Mouse (Mus musculus): Measurements from ENCODE around the gene Vangl1. TPM values are rescaled to one million over a fixed set of nuclear protein-coding genes. Genes with fewer than 3 reads are reported as not detected.

Gene Vangl1
- polyA plus RNA-seq, 1 experiment from 2014 or later = 14.0 TPM

GRCm38 (mm10) chr3:102203131-102203530 is 1.4 kb downstream of the Vangl1 start:
- no peaks in the 10 kb centered on the region for H3K36me3 ChIP-seq (ENCODE audit: insufficient read depth, low read length)
- 20% methylated on average over 7 of the region's 7 CpGs for WGBS
- TF ChIP-seq CTCF (IDR thresholded peaks at IDR 0.05) = no peak
- TF ChIP-seq EP300 (IDR thresholded peaks at IDR 0.05) = no peak
- DNase-seq (ENCODE audit: low spot score) (no peak), ATAC-seq (no peak)
- peaks cover 3% of the 10 kb centered on the region; the same call in 1 of the 2 replicates for H3K4me1 ChIP-seq (ENCODE audit: insufficient read depth, low read depth, low read length)
- H3K9ac ChIP-seq (replicated peaks; ENCODE audit: low read depth) = peak overlapping the region; percentile 44; the same call in 1 of the 2 replicates
- H3K9me3 ChIP-seq (ENCODE audit: low read length) = no peaks in the 10 kb centered on the region
- H3K4me3 ChIP-seq (ENCODE audit: low read depth, low read length) = peak overlapping the region; percentile 73
- no peaks in the 10 kb centered on the region for H3K27me3 ChIP-seq (replicated peaks; ENCODE audit: insufficient read depth, low read length)
- H3K27ac ChIP-seq (ENCODE audit: low read length) = no peak overlapping the region
- H3K4me2 ChIP-seq (replicated peaks; ENCODE audit: low read depth, low read length) = peak overlapping the region; percentile 85

GRCm38 (mm10) chr3:102199991-102200390 is 4.5 kb downstream of the Vangl1 start:
- H3K9ac ChIP-seq (replicated peaks; ENCODE audit: low read depth) = no peak overlapping the region
- no peaks in the 10 kb centered on the region for H3K36me3 ChIP-seq (ENCODE audit: insufficient read depth, low read length)
- 43% methylated on average over 4 of the region's 4 CpGs for WGBS
- no peak overlapping the region for H3K27ac ChIP-seq (ENCODE audit: low read length)
- no peak for ATAC-seq
- no peaks in the 10 kb centered on the region for H3K27me3 ChIP-seq (replicated peaks; ENCODE audit: insufficient read depth, low read length)
- no peak overlapping the region for H3K4me3 ChIP-seq (ENCODE audit: low read depth, low read length)
- H3K4me1 ChIP-seq (ENCODE audit: insufficient read depth, low read depth, low read length) = peaks cover 5% of the 10 kb centered on the region; the same call in 1 of the 2 replicates
- H3K9me3 ChIP-seq (ENCODE audit: low read length) = no peaks in the 10 kb centered on the region
- no peak for TF ChIP-seq EP300 (IDR thresholded peaks at IDR 0.05)
- no peak for TF ChIP-seq CTCF (IDR thresholded peaks at IDR 0.05)
- DNase-seq (ENCODE audit: low spot score) = no peak
- H3K4me2 ChIP-seq (replicated peaks; ENCODE audit: low read depth, low read length) = no peak overlapping the region

- Histone ChIP-seq H3K27me3 (replicated peaks; ENCODE audit: insufficient read depth, low read length) (no peaks in the 10 kb centered on the region), H3K4me3 (ENCODE audit: low read depth, low read length) (no peak overlapping the region), H3K4me1 (ENCODE audit: insufficient read depth, low read depth, low read length) (peaks cover 11% of the 10 kb centered on the region; the same call in 1 of the 2 replicates), H3K4me2 (replicated peaks; ENCODE audit: low read depth, low read length) (no peak overlapping the region), H3K9me3 (ENCODE audit: low read length) (no peaks in the 10 kb centered on the region), H3K27ac (ENCODE audit: low read length) (no peak overlapping the region), H3K36me3 (ENCODE audit: insufficient read depth, low read length) (no peaks in the 10 kb centered on the region), H3K9ac (replicated peaks; ENCODE audit: low read depth) (no peak overlapping the region)
- TF ChIP-seq EP300 (IDR thresholded peaks at IDR 0.05) (no peak), CTCF (IDR thresholded peaks at IDR 0.05) (no peak)
- ATAC-seq (no peak), DNase-seq (ENCODE audit: low spot score) (no peak)
- WGBS = 53% methylated on average over 4 of the region's 4 CpGs
Observed at GRCm38 (mm10) chr3:102199226-102199625, 5.3 kb downstream of the Vangl1 start.

DNA sequence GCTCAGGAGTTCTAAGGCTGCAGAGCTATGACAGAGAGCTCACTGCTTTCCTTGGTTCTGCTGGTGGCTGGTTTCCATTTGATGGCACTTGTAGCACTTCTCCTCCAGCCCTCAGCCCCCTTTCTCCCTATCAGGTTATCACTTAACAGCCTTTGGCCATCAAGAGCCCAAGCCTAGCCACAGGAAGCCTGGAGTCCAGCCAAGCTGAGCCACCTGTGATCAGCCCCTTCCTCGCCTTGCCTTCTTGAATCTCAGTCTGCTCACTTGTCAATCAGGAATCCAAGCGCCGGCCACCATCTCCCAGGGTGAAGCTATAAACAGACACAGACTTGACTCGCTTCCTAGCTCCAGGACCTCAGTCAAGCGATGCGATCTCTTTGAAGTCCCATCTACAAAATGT is 6.0 kb downstream of the Vangl1 start:
- H3K4me2 ChIP-seq (replicated peaks; ENCODE audit: low read depth, low read length) = no peak overlapping the region
- peaks cover 15% of the 10 kb centered on the region; the same call in 1 of the 2 replicates for H3K4me1 ChIP-seq (ENCODE audit: insufficient read depth, low read depth, low read length)
- H3K4me3 ChIP-seq (ENCODE audit: low read depth, low read length) = no peak overlapping the region
- no peaks in the 10 kb centered on the region for H3K36me3 ChIP-seq (ENCODE audit: insufficient read depth, low read length)
- ATAC-seq = no peak
- no peaks in the 10 kb centered on the region for H3K9me3 ChIP-seq (ENCODE audit: low read length)
- no peaks in the 10 kb centered on the region for H3K27me3 ChIP-seq (replicated peaks; ENCODE audit: insufficient read depth, low read length)
- 55% methylated on average over 6 of the region's 6 CpGs for WGBS
- TF ChIP-seq EP300 (IDR thresholded peaks at IDR 0.05) (no peak), CTCF (IDR thresholded peaks at IDR 0.05) (no peak)
- DNase-seq (ENCODE audit: low spot score) = no peak
- H3K9ac ChIP-seq (replicated peaks; ENCODE audit: low read depth) = no peak overlapping the region
- H3K27ac ChIP-seq (ENCODE audit: low read length) = no peak overlapping the region

DNA sequence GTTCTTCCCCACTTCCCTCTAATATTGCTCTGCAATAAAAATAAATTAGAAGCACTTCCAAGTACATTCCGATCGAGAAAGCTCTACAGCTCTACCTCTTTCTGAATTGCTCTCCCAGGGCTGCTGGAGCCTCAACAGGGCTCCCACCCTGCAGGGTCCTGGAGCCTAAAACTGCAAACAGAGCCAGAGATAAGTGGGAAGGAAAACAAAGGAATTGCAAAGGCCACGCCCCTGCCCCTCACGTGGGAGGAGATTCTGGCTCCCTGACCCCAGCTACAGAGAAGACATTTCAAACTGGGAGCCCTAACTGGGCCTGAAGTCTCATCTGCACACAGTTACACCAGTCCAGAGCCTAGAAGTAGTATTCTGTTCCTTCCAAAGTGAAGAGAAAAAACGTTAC is 6.7 kb downstream of the Vangl1 start:
- H3K9ac ChIP-seq (replicated peaks; ENCODE audit: low read depth) = no peak overlapping the region
- no peak overlapping the region for H3K4me3 ChIP-seq (ENCODE audit: low read depth, low read length)
- ATAC-seq (0 out of 2 replicates have a peak, but pooled peaks have one; percentile 11), DNase-seq (ENCODE audit: low spot score) (no peak)
- TF ChIP-seq CTCF (IDR thresholded peaks at IDR 0.05) = no peak
- TF ChIP-seq EP300 (IDR thresholded peaks at IDR 0.05) = no peak
- H3K36me3 ChIP-seq (ENCODE audit: insufficient read depth, low read length) = no peaks in the 10 kb centered on the region
- H3K27me3 ChIP-seq (replicated peaks; ENCODE audit: insufficient read depth, low read length) = no peaks in the 10 kb centered on the region
- peaks cover 21% of the 10 kb centered on the region; the same call in 1 of the 2 replicates for H3K4me1 ChIP-seq (ENCODE audit: insufficient read depth, low read depth, low read length)
- WGBS = 22% methylated on average over 5 of the region's 5 CpGs
- no peak overlapping the region for H3K4me2 ChIP-seq (replicated peaks; ENCODE audit: low read depth, low read length)
- no peak overlapping the region for H3K27ac ChIP-seq (ENCODE audit: low read length)
- no peaks in the 10 kb centered on the region for H3K9me3 ChIP-seq (ENCODE audit: low read length)

- WGBS = 75% methylated on average over 5 of the region's 5 CpGs
Observed at GRCm38 (mm10) chr3:102197152-102197551, 7.3 kb downstream of the Vangl1 start.

DNA sequence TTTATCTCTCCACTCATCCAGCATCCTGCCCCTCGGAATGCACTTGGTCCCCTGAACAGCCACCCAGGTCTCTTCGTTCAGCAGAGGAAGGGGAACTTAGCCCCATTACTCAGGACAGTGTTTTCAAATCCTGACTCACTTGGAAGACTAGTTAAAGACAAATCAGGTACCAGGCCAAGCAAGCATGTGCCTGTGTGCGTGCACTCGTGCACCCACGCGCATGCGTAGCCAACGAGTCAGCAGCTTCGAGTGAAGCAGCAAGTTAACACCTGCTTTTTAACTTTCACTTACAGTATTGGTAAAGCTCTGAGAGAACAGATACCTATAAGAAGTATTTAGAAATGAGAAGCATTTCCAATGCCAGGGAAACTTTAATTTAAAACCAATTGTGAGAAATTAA is 8.3 kb downstream of the Vangl1 start:
- H3K9me3 ChIP-seq (ENCODE audit: low read length) = no peaks in the 10 kb centered on the region
- no peak overlapping the region for H3K4me3 ChIP-seq (ENCODE audit: low read depth, low read length)
- TF ChIP-seq CTCF (IDR thresholded peaks at IDR 0.05) (no peak), EP300 (IDR thresholded peaks at IDR 0.05) (no peak)
- ATAC-seq = no peak
- H3K27ac ChIP-seq (ENCODE audit: low read length) = no peak overlapping the region
- H3K9ac ChIP-seq (replicated peaks; ENCODE audit: low read depth) = no peak overlapping the region
- no peaks in the 10 kb centered on the region for H3K27me3 ChIP-seq (replicated peaks; ENCODE audit: insufficient read depth, low read length)
- H3K36me3 ChIP-seq (ENCODE audit: insufficient read depth, low read length) = no peaks in the 10 kb centered on the region
- H3K4me1 ChIP-seq (ENCODE audit: insufficient read depth, low read depth, low read length) = peaks cover 24% of the 10 kb centered on the region; the same call in 1 of the 2 replicates
- WGBS = 84% methylated on average over 9 of the region's 9 CpGs
- DNase-seq (ENCODE audit: low spot score) = no peak
- H3K4me2 ChIP-seq (replicated peaks; ENCODE audit: low read depth, low read length) = no peak overlapping the region

More at GRCm38 (mm10) chr3:102197152-102197551, 7.3 kb downstream of the Vangl1 start:
- TF ChIP-seq EP300 (IDR thresholded peaks at IDR 0.05) (no peak), CTCF (IDR thresholded peaks at IDR 0.05) (no peak)
- Histone ChIP-seq H3K9ac (replicated peaks; ENCODE audit: low read depth) (no peak overlapping the region), H3K4me3 (ENCODE audit: low read depth, low read length) (no peak overlapping the region), H3K9me3 (ENCODE audit: low read length) (no peaks in the 10 kb centered on the region), H3K27me3 (replicated peaks; ENCODE audit: insufficient read depth, low read length) (no peaks in the 10 kb centered on the region), H3K27ac (ENCODE audit: low read length) (no peak overlapping the region), H3K4me1 (ENCODE audit: insufficient read depth, low read depth, low read length) (peaks cover 24% of the 10 kb centered on the region; the same call in 1 of the 2 replicates), H3K36me3 (ENCODE audit: insufficient read depth, low read length) (no peaks in the 10 kb centered on the region), H3K4me2 (replicated peaks; ENCODE audit: low read depth, low read length) (no peak overlapping the region)
- ATAC-seq = no peak
- no peak for DNase-seq (ENCODE audit: low spot score)
